Mouse (Mus musculus) CH12.LX (cell line): ENCODE data around the gene Spop. TPM values are rescaled to one million over a fixed set of nuclear protein-coding genes. Genes with fewer than 3 reads are reported as not detected.
A peak's percentile ranks its signal among the peaks of the same experiment; 100 is the strongest.

Experiments
- DNase-seq: peaks from one replicate; pipeline ENCODE4 v3.0.0-alpha.2; 2013; ENCODE audit errors: extremely low read depth
- H3K27ac ChIP-seq: 2 replicates; pipeline ENCODE4 v1.5.1; 2012; ENCODE audit warnings: low read depth, mild to moderate bottlenecking, control low read depth, moderate library complexity; ENCODE audit not compliant: insufficient read depth
- H3K27me3 ChIP-seq: replicated peaks from 2 replicates; pipeline ENCODE3; 2012; ENCODE audit warnings: inconsistent platforms
- H3K36me3 ChIP-seq, 2 experiments: replicated peaks in 1 of 2; 2 replicates each; pipeline versions ENCODE3 to v1.6.1; 2012; ENCODE audit warnings: inconsistent platforms in 1 of 2, low read length in 1 of 2, mild to moderate bottlenecking in 1 of 2, mixed read lengths in 1 of 2, moderate library complexity in 1 of 2; ENCODE audit not compliant: control insufficient read depth in 1 of 2, insufficient read depth in 1 of 2
- H3K4me1 ChIP-seq, 2 experiments: 2 replicates each; pipeline ENCODE4 v1.6.1; 2012; ENCODE audit warnings: inconsistent platforms in 1 of 2, moderate library complexity in 1 of 2; ENCODE audit not compliant: insufficient read depth in 2 of 2, control insufficient read depth in 1 of 2
- H3K4me2 ChIP-seq: 2 replicates; pipeline ENCODE4 v1.6.1; 2012; ENCODE audit warnings: low read depth, mild to moderate bottlenecking, control low read depth; ENCODE audit not compliant: poor library complexity, insufficient read depth, severe bottlenecking
- H3K4me3 ChIP-seq, 3 experiments: fragments of 150-350 bp in 1 of 3; sonication (generic) in 1 of 3; replicated peaks in 1 of 3; 2 replicates each; pipeline versions ENCODE3 to v1.5.1; 2011 to 2012; ENCODE audit warnings: low read depth in 2 of 3, low read length in 2 of 3, mild to moderate bottlenecking in 2 of 3, moderate library complexity in 2 of 3, control low read depth in 1 of 3, improper control_type of control experiment in 1 of 3, inconsistent platforms in 1 of 3, mixed read lengths in 1 of 3; ENCODE audit not compliant: poor library complexity in 1 of 3
- H3K79me2 ChIP-seq: replicated peaks from 2 replicates; pipeline ENCODE4 v1.6.1; 2012; ENCODE audit warnings: mild to moderate bottlenecking, moderate library complexity; ENCODE audit not compliant: control insufficient read depth, poor library complexity, insufficient read depth, severe bottlenecking; ENCODE audit errors: extremely low read depth
- H3K9ac ChIP-seq: 2 replicates; pipeline ENCODE4 v1.6.1; 2012; ENCODE audit warnings: low read depth, mild to moderate bottlenecking, control low read depth, moderate library complexity; ENCODE audit not compliant: insufficient read depth
- H3K9me3 ChIP-seq: replicated peaks from 2 replicates; pipeline ENCODE3; 2012; ENCODE audit warnings: low read length, inconsistent platforms, mixed read lengths
- CHD1 ChIP-seq: IDR thresholded peaks from 2 replicates; pipeline ENCODE4 v1.6.1; 2012; ENCODE audit warnings: low read depth, low read length, improper control_type of control experiment, inconsistent platforms
- CTCF ChIP-seq, 2 experiments: IDR thresholded peaks in 1 of 2; conservative IDR thresholded peaks in 1 of 2; 2 replicates each; pipeline ENCODE4 v1.5.1; 2011 to 2012; ENCODE audit warnings: low read depth in 2 of 2, low read length in 2 of 2, improper control_type of control experiment in 1 of 2, inconsistent platforms in 1 of 2, mild to moderate bottlenecking in 1 of 2, moderate library complexity in 1 of 2
- EP300 ChIP-seq: IDR thresholded peaks from 2 replicates; pipeline ENCODE4 v1.6.1; 2011; ENCODE audit warnings: low read length, improper control_type of control experiment
- HCFC1 ChIP-seq: IDR thresholded peaks from 2 replicates; pipeline ENCODE4 v1.6.1; 2012; ENCODE audit warnings: low read depth, mild to moderate bottlenecking, inconsistent platforms, low read length, improper control_type of control experiment
- JUN ChIP-seq: IDR thresholded peaks from 2 replicates; pipeline ENCODE4 v1.6.1; 2011; ENCODE audit warnings: low read depth, mild to moderate bottlenecking, low read length, improper control_type of control experiment, moderate library complexity; ENCODE audit not compliant: insufficient read depth
- JUND ChIP-seq: conservative IDR thresholded peaks from 2 replicates; pipeline ENCODE4 v1.6.1; 2011; ENCODE audit warnings: low read depth, low read length, improper control_type of control experiment
- KAT2A ChIP-seq: IDR thresholded peaks from 2 replicates; pipeline ENCODE4 v1.6.1; 2012; ENCODE audit warnings: low read length, improper control_type of control experiment, inconsistent platforms; ENCODE audit not compliant: insufficient replicate concordance
- MAFK ChIP-seq: IDR thresholded peaks from 2 replicates; pipeline ENCODE4 v1.6.1; 2011; ENCODE audit warnings: low read length, improper control_type of control experiment; ENCODE audit not compliant: insufficient replicate concordance
- MXI1 ChIP-seq: IDR thresholded peaks from 2 replicates; pipeline ENCODE4 v1.6.1; 2011; ENCODE audit warnings: mild to moderate bottlenecking, low read depth, low read length, improper control_type of control experiment
- MYC ChIP-seq: IDR thresholded peaks from 2 replicates; pipeline ENCODE4 v1.6.1; 2011; ENCODE audit warnings: low read depth, mild to moderate bottlenecking, improper control_type of control experiment, low read length
- NELFE ChIP-seq: IDR thresholded peaks from 2 replicates; pipeline ENCODE4 v1.6.1; 2011; ENCODE audit warnings: low read depth, low read length, improper control_type of control experiment
- NRF1 ChIP-seq: IDR thresholded peaks from 2 replicates; pipeline ENCODE4 v1.6.1; 2014; ENCODE audit warnings: low read depth, mild to moderate bottlenecking, inconsistent platforms, low read length, improper control_type of control experiment, moderate library complexity
- PAX5 ChIP-seq: IDR thresholded peaks from 2 replicates; pipeline ENCODE4 v1.6.1; 2012; ENCODE audit warnings: low read length, inconsistent platforms, mixed read lengths
- POLR2AphosphoS2 ChIP-seq: IDR thresholded peaks from 2 replicates; pipeline ENCODE4 v1.6.1; 2011; ENCODE audit warnings: low read depth, low read length, improper control_type of control experiment
- RAD21 ChIP-seq: IDR thresholded peaks from 2 replicates; pipeline ENCODE4 v1.6.1; 2011; ENCODE audit warnings: low read depth, mild to moderate bottlenecking, low read length, improper control_type of control experiment, moderate library complexity
- SIN3A ChIP-seq: IDR thresholded peaks from 2 replicates; pipeline ENCODE4 v1.6.1; 2012; ENCODE audit warnings: low read length, improper control_type of control experiment, inconsistent platforms
- SMC3 ChIP-seq: IDR thresholded peaks from 2 replicates; pipeline ENCODE4 v1.6.1; 2011; ENCODE audit warnings: low read depth, low read length, improper control_type of control experiment
- TBP ChIP-seq: conservative IDR thresholded peaks from 2 replicates; pipeline ENCODE4 v1.6.1; 2011; ENCODE audit warnings: low read depth, low read length, improper control_type of control experiment
- TCF12 ChIP-seq: IDR thresholded peaks from 2 replicates; pipeline ENCODE4 v1.6.1; 2014; ENCODE audit warnings: low read depth, mild to moderate bottlenecking, inconsistent platforms, low read length, improper control_type of control experiment
- UBTF ChIP-seq: IDR thresholded peaks from 2 replicates; pipeline ENCODE4 v1.6.1; 2012; ENCODE audit warnings: low read depth, mild to moderate bottlenecking, inconsistent platforms, low read length, improper control_type of control experiment, moderate library complexity
- USF1 ChIP-seq: IDR thresholded peaks from 2 replicates; pipeline ENCODE4 v1.6.1; 2014; ENCODE audit warnings: low read depth, mild to moderate bottlenecking, inconsistent platforms, low read length, improper control_type of control experiment
- USF2 ChIP-seq: conservative IDR thresholded peaks from 2 replicates; pipeline ENCODE4 v1.6.1; 2011; ENCODE audit warnings: low read depth, low read length, improper control_type of control experiment
- ZKSCAN1 ChIP-seq: IDR thresholded peaks from 2 replicates; pipeline ENCODE4 v1.6.1; 2012; ENCODE audit warnings: low read depth, inconsistent platforms, low read length, improper control_type of control experiment, borderline replicate concordance
- ZMIZ1 ChIP-seq: IDR thresholded peaks from 2 replicates; pipeline ENCODE4 v1.6.1; 2012; ENCODE audit warnings: low read depth, mild to moderate bottlenecking, inconsistent platforms, low read length, improper control_type of control experiment
- ZNF384 ChIP-seq: IDR thresholded peaks from 2 replicates; pipeline ENCODE4 v1.6.1; 2012; ENCODE audit warnings: low read depth, low read length, improper control_type of control experiment, inconsistent platforms
- dilution Hi-C: fragments of 300-500 bp; cut with MboI; formaldehyde crosslinking; loops from 2 replicates; pipeline ENCODE4 v1.14.3; 2020; ENCODE audit warnings: low sequenced_read_pairs; ENCODE audit not compliant: extremely low pct_unique_long_range_greater_than_20kb, extremely low pct_ligation_motif_present
- in situ Hi-C: fragments of 300-500 bp; cut with MboI; formaldehyde crosslinking; loops from 3 replicates; pipeline ENCODE4 v1.14.3; 2019; ENCODE audit warnings: low sequenced_read_pairs, low pct_ligation_motif_present, low pct_unique_long_range_greater_than_20kb, mixed read lengths
- polyA plus RNA-seq: library from polyadenylated mRNA; unstranded; fragments of >175 nt; gene quantifications from 2 replicates; pipeline ENCODE4 v1.2.1, GENCODE M21; 2012; ENCODE audit warnings: low read depth; ENCODE audit not compliant: insufficient read length
- total RNA-seq, 2 experiments: library from RNA; depleted of rRNA; stranded (reverse); fragments of 300-350 nt in 1 of 2; fragments of >200 nt in 1 of 2; gene quantifications; 2 replicates each; pipeline ENCODE4 v1.2.3; 2012 to 2014

The Spop gene
- total and polyA plus RNA-seq, 3 experiments: 42.7 to 103 (median 51.9) TPM

DNA sequence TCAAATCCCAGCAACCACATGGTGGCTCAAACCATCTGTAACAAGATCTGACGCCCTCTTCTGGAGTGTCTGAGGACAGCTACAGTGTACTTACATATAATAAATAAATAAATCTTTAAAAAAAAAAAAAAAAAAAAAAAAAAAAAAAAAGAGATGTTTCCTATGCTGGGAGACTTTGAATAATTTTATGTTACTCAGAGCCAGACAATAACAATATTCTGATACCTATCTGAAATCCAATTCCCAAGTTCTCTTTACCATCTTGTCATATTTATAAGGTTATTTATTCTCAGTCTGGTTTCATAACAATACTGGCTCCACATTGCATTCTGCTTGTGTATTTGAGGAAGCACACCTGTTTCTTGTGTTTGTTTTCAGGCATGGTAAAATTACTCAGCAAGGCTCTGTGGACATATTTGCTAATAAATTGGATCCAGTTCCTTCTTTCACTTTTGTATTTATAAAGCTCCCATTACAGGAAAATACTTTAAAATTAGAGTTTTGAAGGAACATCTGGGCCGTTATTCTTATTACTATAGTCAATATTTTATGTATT, 7.1 kb downstream of the Spop start:
- no peak overlapping the region for H3K4me2 ChIP-seq
- H3K9me3 ChIP-seq: no peaks in the 10 kb centered on the region
- no peaks in the 10 kb centered on the region for H3K27me3 ChIP-seq
- in situ Hi-C loops: no loop called here
- H3K27ac ChIP-seq: no peak overlapping the region
- no peak overlapping the region for H3K9ac ChIP-seq
- peaks cover 7 to 49% of the 10 kb centered on the region in 2 experiments for H3K36me3 ChIP-seq
- H3K4me1 ChIP-seq: peaks cover 7 to 47% of the 10 kb centered on the region in 2 experiments
- TF ChIP-seq ZKSCAN1 (no peak), NRF1 (no peak), JUND (no peak), CTCF (conservative IDR thresholded peaks at IDR 0.05 in 1 of 2, IDR thresholded peaks at IDR 0.05 in 1 of 2; ENCODE audit: low read depth in 2 of 2, low read length in 2 of 2) (no peak), ZMIZ1 (no peak), ZNF384 (peak; percentile 66; the same call in 1 of the 2 replicates)
- DNase-seq: no peak
- dilution Hi-C loops: no loop called here
- H3K79me2 ChIP-seq: peaks cover 67% of the 10 kb centered on the region
- no peak overlapping the region for H3K4me3 ChIP-seq

- dilution Hi-C loops: no loop called here
- H3K9me3 ChIP-seq: no peaks in the 10 kb centered on the region
- H3K4me3 ChIP-seq: no peak overlapping the region
- peaks cover 7 to 50% of the 10 kb centered on the region in 2 experiments for H3K36me3 ChIP-seq
- DNase-seq: peak; percentile 21
- H3K27me3 ChIP-seq: no peaks in the 10 kb centered on the region
- no peak overlapping the region for H3K9ac ChIP-seq
- in situ Hi-C loops: no loop called here
- peaks cover 0 to 24% of the 10 kb centered on the region in 2 experiments; a peak in 2 of 4 replicates for H3K4me1 ChIP-seq
- no peak overlapping the region for H3K27ac ChIP-seq
- H3K4me2 ChIP-seq: no peak overlapping the region
- peaks cover 60% of the 10 kb centered on the region for H3K79me2 ChIP-seq
- TF ChIP-seq MYC (no peak), USF2 (no peak), JUND (no peak), NELFE (no peak), MXI1 (no peak), NRF1 (no peak), SMC3 (peak; percentile 29), ZNF384 (no peak), HCFC1 (no peak), SIN3A (no peak), ZKSCAN1 (no peak), TBP (no peak), USF1 (no peak), CTCF (conservative IDR thresholded peaks at IDR 0.05 in 1 of 2, IDR thresholded peaks at IDR 0.05 in 1 of 2; ENCODE audit: low read depth in 2 of 2, low read length in 2 of 2) (peak in 1 of 2 experiments; percentile 60; a peak in 2 of 4 replicates), MAFK (0 out of 2 replicates have a peak, but pooled peaks have one; percentile 15), TCF12 (no peak), PAX5 (no peak), EP300 (no peak), RAD21 (peak; percentile 33), KAT2A (no peak), POLR2AphosphoS2 (no peak), CHD1 (no peak), UBTF (no peak), JUN (no peak)
These were observed 9.6 kb downstream of the Spop start for GRCm38 (mm10) chr11:95423505-95423904.
